Mouse (Mus musculus): ENCODE data around the gene Slc25a43. TPM values are rescaled to one million over a fixed set of nuclear protein-coding genes. Genes with fewer than 3 reads are reported as not detected.

Gene Slc25a43
- not detected for polyA plus RNA-seq (2015; fragmentation: Illumina TruSeq; extraction: RNeasy Lipid Tissue Mini Kit (QIAGEN cat#74804); ENCODE audit: insufficient read depth, low read depth, low replicate concordance)

DNA sequence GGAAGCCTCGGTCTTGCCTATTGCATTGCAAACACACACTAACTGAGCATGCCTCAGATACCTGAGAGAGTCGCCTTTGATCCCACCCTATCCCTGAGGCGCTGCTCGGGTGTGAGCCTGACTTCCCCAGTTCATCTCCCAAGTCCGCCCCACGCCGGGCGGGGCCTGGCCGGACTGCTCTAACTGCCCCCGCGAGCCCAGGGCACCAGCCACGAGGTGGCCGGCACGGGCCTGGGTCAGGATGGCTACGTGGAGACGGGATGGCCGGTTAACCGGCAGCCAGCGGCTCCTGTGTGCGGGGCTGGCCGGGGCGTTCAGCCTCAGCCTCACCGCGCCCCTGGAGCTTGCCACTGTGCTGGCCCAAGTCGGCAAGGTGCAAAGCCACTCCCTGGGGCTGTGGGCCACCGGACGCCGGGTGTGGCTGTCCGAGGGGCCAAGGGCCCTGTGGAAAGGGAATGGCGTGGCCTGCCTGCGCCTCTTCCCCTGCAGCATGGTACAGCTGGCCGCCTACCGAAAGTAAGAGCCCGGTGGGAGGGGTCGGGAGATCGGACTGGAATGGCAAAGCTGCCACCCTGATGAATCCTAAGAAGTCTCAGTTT is at the start of gene Slc25a43:
Gene Slc25a43, plus strand, starts transcription at position 157 of the 599 bp plus-strand sequence.

DNA sequence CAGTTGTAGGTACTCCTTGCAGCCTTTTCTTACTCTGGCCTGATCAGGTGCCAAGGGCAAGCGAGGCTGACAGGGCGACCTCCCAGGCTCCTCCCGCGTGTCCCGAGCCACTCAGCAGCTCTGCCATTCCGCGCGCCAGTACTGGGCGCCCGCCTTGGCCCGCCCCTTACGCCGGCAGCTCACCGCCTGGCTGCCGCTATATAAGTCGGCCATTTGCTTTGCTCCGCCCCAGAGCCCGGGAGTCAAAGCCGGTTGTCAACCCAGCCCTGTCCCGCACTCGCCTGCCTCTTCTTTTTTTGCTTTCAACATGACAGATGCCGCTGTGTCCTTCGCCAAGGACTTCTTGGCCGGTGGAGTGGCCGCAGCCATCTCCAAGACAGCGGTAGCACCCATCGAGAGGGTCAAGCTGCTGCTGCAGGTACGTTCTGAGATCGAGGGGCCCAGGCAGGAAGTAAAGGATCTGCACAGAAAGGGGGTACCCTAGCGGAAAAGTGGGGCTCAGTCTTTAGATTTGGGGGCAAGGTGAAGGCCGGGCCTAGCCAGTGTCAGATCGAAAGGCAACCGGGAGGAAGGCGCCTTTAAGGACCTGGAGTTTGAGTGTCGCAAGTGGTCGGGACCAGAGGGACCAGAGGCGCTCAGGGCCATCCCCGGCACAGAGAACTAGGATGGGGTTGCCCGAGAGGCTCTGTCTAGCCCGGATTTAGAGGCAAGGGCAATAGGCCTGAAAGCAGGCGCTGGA is 52.1 kb downstream of the Slc25a43 start, which contains the start of gene Slc25a5:
Gene Slc25a5, plus strand, starts transcription at position 228 of the 739 bp plus-strand sequence.

Other genes with a start within 250 kb of the Slc25a43 start
- 28.4 TPM for gene Pgrmc1, start 145.5 kb upstream of the Slc25a43 start, polyA plus RNA-seq (2015; fragmentation: Illumina TruSeq; extraction: RNeasy Lipid Tissue Mini Kit (QIAGEN cat#74804); ENCODE audit: insufficient read depth, low read depth, low replicate concordance)
- 1.1 TPM for gene Akap17b, start 98.3 kb upstream of the Slc25a43 start, polyA plus RNA-seq (2015; fragmentation: Illumina TruSeq; extraction: RNeasy Lipid Tissue Mini Kit (QIAGEN cat#74804); ENCODE audit: insufficient read depth, low read depth, low replicate concordance)
- 71.0 TPM for gene Slc25a5, start 52.0 kb downstream of the Slc25a43 start, polyA plus RNA-seq (2015; fragmentation: Illumina TruSeq; extraction: RNeasy Lipid Tissue Mini Kit (QIAGEN cat#74804); ENCODE audit: insufficient read depth, low read depth, low replicate concordance)
- gene Ube2a, start 130.2 kb downstream of the Slc25a43 start, polyA plus RNA-seq (2015; fragmentation: Illumina TruSeq; extraction: RNeasy Lipid Tissue Mini Kit (QIAGEN cat#74804); ENCODE audit: insufficient read depth, low read depth, low replicate concordance), result 14.7 TPM
- gene C330007P06Rik, start 130.5 kb downstream of the Slc25a43 start, polyA plus RNA-seq (2015; fragmentation: Illumina TruSeq; extraction: RNeasy Lipid Tissue Mini Kit (QIAGEN cat#74804); ENCODE audit: insufficient read depth, low read depth, low replicate concordance), result 6.5 TPM
- 1.1 TPM for gene Nkrf, start 159.2 kb downstream of the Slc25a43 start, polyA plus RNA-seq (2015; fragmentation: Illumina TruSeq; extraction: RNeasy Lipid Tissue Mini Kit (QIAGEN cat#74804); ENCODE audit: insufficient read depth, low read depth, low replicate concordance)
- 2.0 TPM for gene Sept6, start 248.1 kb downstream of the Slc25a43 start, polyA plus RNA-seq (2015; fragmentation: Illumina TruSeq; extraction: RNeasy Lipid Tissue Mini Kit (QIAGEN cat#74804); ENCODE audit: insufficient read depth, low read depth, low replicate concordance)